Mouse (Mus musculus) adrenal gland, adult 8-10 months (tissue): ENCODE measurements around the gene Tmem239. TPM values are rescaled to one million over a fixed set of nuclear protein-coding genes. Genes with fewer than 3 reads are reported as not detected.
"Not testable (repeated sequence)": the region's sequence is repeated elsewhere in the genome, so short reads cannot be mapped to it uniquely, and the experiment has no call there.

ENCODE experiments used
- DNase-seq: peaks from one replicate; pipeline ENCODE4 v3.0.0; 2022
- total RNA-seq, 4 experiments: library from RNA; stranded (reverse); gene quantifications; 2 replicates each; pipeline ENCODE4 v1.2.4; 2022

Gene Tmem239
- not detected for total RNA-seq

DNA sequence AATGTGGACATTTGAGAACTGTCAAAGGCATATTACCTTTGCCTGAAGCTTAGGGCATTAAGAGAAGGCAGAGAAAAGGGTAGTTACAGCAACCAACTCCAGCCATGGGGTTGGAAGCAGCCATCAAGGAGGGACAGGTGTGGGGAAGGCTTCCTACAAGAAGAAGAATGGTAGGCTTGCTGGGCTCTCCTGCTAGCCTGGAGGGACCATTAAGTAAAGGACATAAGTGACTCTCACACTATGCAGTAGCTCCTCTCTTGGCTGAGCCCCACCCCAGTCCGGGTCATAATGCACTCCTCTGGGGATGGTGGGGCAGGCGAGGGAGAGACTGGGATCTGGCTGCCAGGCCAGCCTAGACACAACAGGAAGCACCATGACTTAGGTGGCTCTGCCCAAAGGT lies at the start of gene Tmem239:
TSS of gene Tmem239 (plus strand) at position 301 of the 400 bp plus-strand sequence.
- no peak for DNase-seq

DNA sequence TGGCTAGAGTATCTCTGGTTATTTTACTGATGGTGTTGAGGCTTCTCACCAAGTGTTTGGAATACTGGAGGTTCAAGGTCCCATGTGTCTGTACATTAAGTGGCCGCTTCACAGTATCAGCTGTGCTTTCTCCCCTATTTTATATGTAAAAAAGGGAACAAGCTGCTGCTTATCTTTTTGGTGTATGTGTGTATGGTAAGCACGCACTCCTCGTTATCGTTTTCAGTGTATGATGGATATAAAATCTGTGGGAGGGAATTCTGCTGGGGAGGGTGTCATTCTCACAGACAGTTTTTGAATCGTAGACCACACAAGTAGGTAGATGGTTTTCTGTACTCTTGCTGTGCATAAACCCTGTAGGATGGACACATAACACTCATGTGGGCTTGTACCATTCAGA lies 48.7 kb upstream of the Tmem239 start:
- DNase-seq = no peak

DNA sequence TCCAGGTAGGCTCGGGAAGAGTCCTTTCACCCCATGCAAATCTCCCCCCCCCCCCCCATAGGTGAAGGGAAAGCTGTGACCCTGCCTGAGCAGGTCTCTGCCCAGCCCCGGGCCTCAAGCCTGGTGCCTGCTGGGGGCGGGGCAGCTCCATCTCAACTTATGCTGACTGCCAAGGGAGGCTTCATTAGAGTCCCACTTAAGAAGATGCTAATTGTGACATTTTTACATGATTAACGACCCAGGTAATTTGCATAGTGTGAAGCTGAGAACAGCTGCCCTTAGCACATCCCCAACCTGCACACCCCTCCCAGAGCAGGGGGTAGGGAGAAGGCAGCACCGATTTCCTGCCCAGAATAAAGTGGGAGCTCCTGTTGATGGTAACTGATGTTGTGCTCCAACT lies 47.4 kb upstream of the Tmem239 start:
- DNase-seq = no peak

GRCm38 (mm10) chr2:130362511-130363026 lies 43.7 kb upstream of the Tmem239 start:
- DNase-seq = peak; percentile 14

- DNase-seq = no peak
Observed at GRCm38 (mm10) chr2:130365211-130366094, 40.8 kb upstream of the Tmem239 start.

- no peak for DNase-seq
Observed at GRCm38 (mm10) chr2:130367386-130367785, 38.9 kb upstream of the Tmem239 start.

- DNase-seq = not testable (repeated sequence)
Observed at GRCm38 (mm10) chr2:130373026-130373425, 33.3 kb upstream of the Tmem239 start.

DNA sequence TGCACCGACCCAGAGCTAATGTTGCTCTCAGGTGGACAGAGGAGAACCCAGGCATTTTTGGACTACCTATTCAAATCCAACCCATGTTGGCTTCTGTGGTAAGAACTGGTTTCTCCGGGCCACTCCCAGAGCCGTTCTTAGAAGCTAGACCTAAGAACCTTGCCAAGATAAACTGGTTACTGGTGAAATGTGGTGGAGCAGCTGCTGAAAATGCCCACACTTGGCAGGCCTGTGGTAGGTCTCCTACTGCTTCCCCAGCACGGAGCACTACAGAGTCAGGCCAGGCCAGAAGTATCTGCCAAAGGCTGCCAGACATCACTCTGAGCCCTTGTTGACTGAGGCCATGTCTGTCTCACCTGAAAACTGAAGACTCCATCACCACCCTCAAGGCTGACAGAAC lies 31.3 kb upstream of the Tmem239 start:
- no peak for DNase-seq

DNA sequence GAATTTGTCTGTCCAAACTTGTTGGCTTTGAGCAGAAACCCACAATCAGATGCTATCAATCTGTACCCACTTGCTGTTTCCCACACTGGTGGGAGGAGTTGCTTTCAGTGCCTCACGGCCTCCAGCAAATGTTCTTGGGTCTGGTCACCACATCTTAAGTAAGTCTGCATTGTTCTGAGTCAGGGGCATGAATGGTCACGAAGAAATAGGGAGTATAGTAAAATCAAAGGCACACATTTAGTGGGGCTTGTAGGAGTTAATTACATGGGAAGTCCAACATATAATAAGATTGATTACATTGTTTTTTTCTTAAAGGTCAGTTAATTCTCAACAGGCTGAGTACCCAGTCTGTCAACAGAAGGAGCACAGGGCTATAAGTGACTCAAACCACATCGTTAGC lies 23.1 kb upstream of the Tmem239 start:
- DNase-seq = no peak

DNA sequence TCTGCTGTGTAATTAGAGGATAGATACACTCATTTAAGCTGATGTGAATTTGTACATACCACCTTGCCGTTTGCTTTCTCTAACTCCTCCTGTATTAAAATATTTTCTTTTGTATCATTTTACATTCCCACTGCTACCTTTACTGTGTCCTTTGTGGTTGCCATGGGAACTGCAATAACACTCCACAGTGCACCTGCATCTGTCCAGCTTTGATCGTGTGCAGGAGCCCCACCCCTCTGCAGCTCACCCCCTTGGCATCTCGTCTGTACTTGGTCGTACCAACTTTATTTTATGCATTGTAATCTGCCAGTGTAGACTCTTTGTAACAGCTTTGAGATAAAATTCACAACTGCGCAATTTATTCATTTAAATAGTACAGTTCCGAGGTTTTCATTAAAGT lies 22.4 kb upstream of the Tmem239 start:
- DNase-seq = no peak

GRCm38 (mm10) chr2:130386212-130386611 lies 20.1 kb upstream of the Tmem239 start:
- no peak for DNase-seq

- no peak for DNase-seq
Observed at GRCm38 (mm10) chr2:130388796-130389195, 17.5 kb upstream of the Tmem239 start.

DNA sequence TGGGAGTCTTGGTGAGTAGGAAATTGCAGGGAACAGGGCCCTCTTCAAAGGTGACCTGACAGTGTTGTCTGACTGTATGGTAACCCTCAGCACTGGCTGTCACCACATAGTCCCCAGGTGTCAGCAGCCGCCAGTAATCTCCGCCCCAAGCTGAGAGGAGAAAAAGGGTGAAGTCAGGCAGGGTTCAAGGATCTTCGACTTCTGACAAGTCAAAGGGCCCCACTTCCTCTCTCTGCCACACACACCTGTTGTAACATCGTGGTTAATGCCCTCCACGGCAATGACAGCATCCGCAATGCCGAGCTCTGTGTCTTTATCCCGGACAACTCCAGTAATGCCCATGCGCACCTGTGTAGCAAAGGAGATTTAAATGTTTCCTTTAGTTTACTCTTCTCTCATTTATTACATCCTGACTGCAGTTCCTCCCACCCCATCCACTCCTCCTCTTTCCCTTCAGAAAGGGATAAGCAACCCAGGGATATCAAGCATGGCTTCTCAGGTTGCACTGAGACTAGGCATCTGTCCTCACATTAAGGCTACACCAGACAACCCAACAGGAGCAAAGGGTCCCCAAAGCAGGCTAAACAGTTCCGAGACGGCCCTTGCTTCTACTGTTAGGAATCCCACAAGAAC lies 15.2 kb upstream of the Tmem239 start:
- DNase-seq = no peak

GRCm38 (mm10) chr2:130392836-130393235 lies 13.4 kb upstream of the Tmem239 start:
- DNase-seq = no peak

DNA sequence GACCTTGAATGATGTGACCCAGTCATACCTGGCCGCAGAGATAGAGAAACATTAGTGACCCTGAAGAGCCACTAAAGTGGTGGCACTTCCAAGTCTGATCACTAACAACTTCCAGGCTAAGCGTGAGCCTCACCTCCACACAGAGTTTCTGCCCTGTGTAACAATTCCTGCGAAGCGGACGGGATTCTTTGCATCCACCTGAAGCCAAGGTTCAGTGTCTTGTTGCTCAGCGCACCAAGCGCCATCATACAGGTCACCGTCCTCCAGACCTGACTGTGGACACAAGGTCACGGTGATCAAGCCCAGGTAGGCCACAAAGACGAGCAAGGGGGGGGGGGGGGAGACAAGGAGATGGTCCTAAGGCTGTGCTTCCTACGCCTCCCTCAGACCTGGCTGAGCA lies 10.6 kb upstream of the Tmem239 start:
- DNase-seq = no peak

DNA sequence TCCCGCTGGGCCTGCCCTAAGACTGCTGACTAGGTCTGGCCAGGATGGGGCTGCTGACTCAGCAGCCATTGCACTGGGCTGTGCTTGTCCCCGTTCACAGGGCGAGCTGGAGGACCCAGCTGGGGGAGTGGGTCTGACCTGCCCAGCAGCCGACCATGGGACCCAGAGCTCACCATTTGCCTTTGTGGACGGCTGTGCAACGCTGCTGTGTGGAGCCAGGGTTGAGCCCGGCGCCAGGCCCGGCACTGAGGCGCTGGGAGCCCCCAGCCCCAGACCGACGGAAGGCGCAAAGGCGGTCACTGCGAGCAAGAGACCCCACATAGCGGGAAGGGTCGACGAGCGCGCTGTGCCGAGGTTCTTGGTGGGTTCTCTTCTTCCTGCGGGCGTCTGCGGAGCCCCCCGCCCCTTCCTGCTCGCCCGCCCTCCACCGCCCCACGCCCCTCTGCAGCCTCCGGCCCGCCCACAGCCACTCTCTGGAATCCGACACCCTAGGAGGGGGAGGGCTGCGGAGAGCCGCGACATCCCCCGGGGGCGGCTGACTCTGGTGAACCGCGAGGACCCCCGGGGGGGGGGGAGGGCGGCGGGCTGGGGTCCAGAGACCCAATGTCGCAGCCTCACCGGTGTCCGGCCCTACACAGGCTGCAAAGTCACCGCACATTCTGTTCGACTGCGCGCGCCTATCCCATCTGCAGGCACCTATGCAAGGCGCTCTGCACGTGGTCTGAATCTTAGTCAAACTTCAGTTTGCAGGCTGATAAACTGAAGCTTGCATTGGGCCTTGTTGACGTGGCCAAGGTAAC lies 8.9 kb upstream of the Tmem239 start, which contains the start of gene Cpxm1:
TSS of gene Cpxm1 (minus strand) at position 389 of the 800 bp plus-strand sequence.
- DNase-seq = no peak

GRCm38 (mm10) chr2:130398091-130398490 lies 8.2 kb upstream of the Tmem239 start:
- DNase-seq = no peak

DNA sequence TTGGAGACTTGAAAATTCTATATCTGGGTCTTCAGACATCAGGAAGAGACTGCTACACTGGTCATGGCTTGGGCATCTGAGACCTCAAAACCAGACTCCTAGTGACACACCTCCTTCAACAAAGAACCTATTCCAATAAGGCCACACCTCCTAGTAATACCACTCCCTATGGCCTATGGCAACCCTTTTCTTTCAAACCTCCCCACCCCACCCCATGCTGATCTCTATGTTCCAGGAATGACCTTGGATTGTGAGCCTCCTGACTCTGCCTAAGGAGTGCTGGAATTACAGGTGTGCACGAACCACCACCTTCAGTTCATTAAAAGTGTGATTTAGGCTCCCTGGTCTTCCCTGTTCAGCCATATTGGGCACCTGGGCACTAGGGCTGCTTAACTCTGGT lies 6.2 kb upstream of the Tmem239 start:
- DNase-seq = no peak

DNA sequence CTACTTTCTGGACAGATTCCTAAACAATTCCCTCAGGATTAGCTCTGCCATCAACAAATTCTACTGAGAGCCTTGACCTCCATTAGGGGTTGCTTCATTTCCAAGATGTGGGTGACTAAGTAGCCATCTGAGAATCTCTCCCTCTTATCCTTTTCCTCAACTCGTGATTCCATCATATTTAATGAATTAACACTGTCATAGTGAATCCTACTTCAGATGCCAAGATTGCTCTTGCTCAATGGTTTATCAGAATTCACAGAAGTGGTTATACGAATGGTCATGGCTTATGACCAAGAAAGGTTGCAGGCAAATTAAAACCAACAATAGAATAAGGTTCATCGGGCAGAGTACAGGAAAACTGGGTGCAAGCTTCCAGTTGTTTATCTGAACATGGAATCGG lies 4.4 kb upstream of the Tmem239 start:
- DNase-seq = no peak

- DNase-seq = no peak
Observed at GRCm38 (mm10) chr2:130404939-130405338, 1.3 kb upstream of the Tmem239 start, which contains the start of the genes Gm28372 and 1700020A23Rik. Gm28372 (plus strand) TSS chr2:130405239. 1700020A23Rik (plus strand) TSS chr2:130405259.

GRCm38 (mm10) chr2:130408194-130408593 lies 1.9 kb downstream of the Tmem239 start:
- no peak for DNase-seq
